Mouse (Mus musculus) kidney, adult 2 months (tissue): ENCODE results near the gene Fkbp5. TPM values are rescaled to one million over a fixed set of nuclear protein-coding genes. Genes with fewer than 3 reads are reported as not detected.

Source experiments
- DNase-seq: peaks from one replicate; pipeline ENCODE4 v3.0.0; 2021
- H3K27ac ChIP-seq: fragments of 200-500 bp; 2 replicates; pipeline ENCODE4 v1.5.1; 2012; ENCODE audit warnings: low read depth, low read length, control low read depth, inconsistent platforms; ENCODE audit not compliant: insufficient read depth
- H3K27me3 ChIP-seq: fragments of 200-500 bp; replicated peaks from 2 replicates; pipeline ENCODE4 v1.6.1; 2012; ENCODE audit warnings: mild to moderate bottlenecking, moderate library complexity, low read length, inconsistent platforms; ENCODE audit not compliant: control insufficient read depth, insufficient read depth
- H3K36me3 ChIP-seq: fragments of 200-500 bp; 2 replicates; pipeline ENCODE4 v1.6.1; 2012; ENCODE audit warnings: mild to moderate bottlenecking, moderate library complexity, low read length, inconsistent platforms; ENCODE audit not compliant: control insufficient read depth, insufficient read depth
- H3K4me1 ChIP-seq: fragments of 200-500 bp; 2 replicates; pipeline ENCODE4 v1.6.1; 2011; ENCODE audit warnings: low read length; ENCODE audit not compliant: control insufficient read depth, insufficient read depth
- H3K4me3 ChIP-seq: fragments of 200-500 bp; 2 replicates; pipeline ENCODE4 v1.5.1; 2011; ENCODE audit warnings: mild to moderate bottlenecking, low read depth, low read length, control low read depth; ENCODE audit not compliant: insufficient read depth
- CTCF ChIP-seq: fragments of 200-500 bp; conservative IDR thresholded peaks from 2 replicates; pipeline ENCODE4 v1.5.1; 2011; ENCODE audit warnings: low read depth, mild to moderate bottlenecking, control low read depth, low read length, moderate library complexity, mixed read lengths; ENCODE audit not compliant: insufficient read depth, insufficient read length
- POLR2A ChIP-seq: fragments of 200-500 bp; IDR thresholded peaks from one replicate; pipeline ENCODE4 v1.6.1; 2011; ENCODE audit warnings: low read depth, low read length, control low read depth
- WGBS: fragments of 180-500 bp; shearing (Covaris S2); methylation state at CpG from one replicate; pipeline ENCODE4 v1.1.7; 2018; 5-methylcytosine and 5-hydroxymethylcytosine counted together
- polyA plus RNA-seq: library from polyadenylated mRNA; depleted of rRNA; stranded (reverse); fragments of >200 nt; gene quantifications from 2 replicates; pipeline ENCODE4 v1.2.3, GENCODE M21; 2012

Gene Fkbp5
- polyA plus RNA-seq, 1 experiment, result 13.4 TPM

- DNase-seq, result peak; percentile 40
- Histone ChIP-seq H3K27me3 (no peaks in the 10 kb centered on the region), H3K4me3 (no peak overlapping the region), H3K4me1 (no peaks in the 10 kb centered on the region), H3K27ac (no peak overlapping the region), H3K36me3 (no peaks in the 10 kb centered on the region)
- WGBS, result 23% methylated on average over 10 of the region's 10 CpGs
- TF ChIP-seq CTCF (peak; percentile 83), POLR2A (no peak)
These were observed 143.5 kb downstream of the Fkbp5 start for GRCm38 (mm10) chr17:28373821-28374220.

- no peak for DNase-seq
- WGBS, result 82% methylated on average over 1 of the region's 1 CpGs
- Histone ChIP-seq H3K4me1 (no peaks in the 10 kb centered on the region), H3K27me3 (no peaks in the 10 kb centered on the region), H3K27ac (no peak overlapping the region), H3K4me3 (no peak overlapping the region), H3K36me3 (no peaks in the 10 kb centered on the region)
- TF ChIP-seq CTCF (no peak), POLR2A (no peak)
These were observed 145.4 kb downstream of the Fkbp5 start for GRCm38 (mm10) chr17:28371941-28372340.

- Histone ChIP-seq H3K36me3 (no peaks in the 10 kb centered on the region), H3K27ac (no peak overlapping the region), H3K27me3 (no peaks in the 10 kb centered on the region), H3K4me1 (no peaks in the 10 kb centered on the region), H3K4me3 (no peak overlapping the region)
- TF ChIP-seq CTCF, result no peak
- no peak for TF ChIP-seq POLR2A
- no peak for DNase-seq
- WGBS, result 87% methylated on average over 2 of the region's 2 CpGs
These were observed 146.0 kb downstream of the Fkbp5 start for GRCm38 (mm10) chr17:28371286-28371685.

GRCm38 (mm10) chr17:28369056-28369455 lies 148.3 kb downstream of the Fkbp5 start:
- Histone ChIP-seq H3K27ac (no peak overlapping the region), H3K27me3 (no peaks in the 10 kb centered on the region; the same call in 1 of the 2 replicates), H3K4me3 (no peak overlapping the region), H3K4me1 (no peaks in the 10 kb centered on the region), H3K36me3 (no peaks in the 10 kb centered on the region)
- DNase-seq, result no peak
- WGBS, result 67% methylated on average over 5 of the region's 5 CpGs
- TF ChIP-seq CTCF (no peak), POLR2A (no peak)

- Histone ChIP-seq H3K36me3 (no peaks in the 10 kb centered on the region), H3K4me1 (no peaks in the 10 kb centered on the region), H3K27me3 (no peaks in the 10 kb centered on the region; the same call in 1 of the 2 replicates), H3K4me3 (no peak overlapping the region), H3K27ac (no peak overlapping the region)
- peak; percentile 86 for DNase-seq
- 6% methylated on average over 13 of the region's 13 CpGs for WGBS
- TF ChIP-seq POLR2A (no peak), CTCF (peak; percentile 87)
These were observed 148.9 kb downstream of the Fkbp5 start for GRCm38 (mm10) chr17:28368449-28368848.

GRCm38 (mm10) chr17:28365122-28365521 lies 152.2 kb downstream of the Fkbp5 start, which contains the start of gene Tulp1:
Tulp1 (minus strand) TSS chr17:28365222.
- no peaks in the 10 kb centered on the region for H3K36me3 ChIP-seq
- H3K4me1 ChIP-seq, result no peaks in the 10 kb centered on the region
- TF ChIP-seq POLR2A (no peak), CTCF (no peak)
- H3K27ac ChIP-seq, result no peak within 1 kb of the TSS
- no peaks in the 10 kb centered on the region; the same call in 1 of the 2 replicates for H3K27me3 ChIP-seq
- 81% methylated on average over 8 of the region's 8 CpGs for WGBS
- H3K4me3 ChIP-seq, result no peak within 1 kb of the TSS
- no peak for DNase-seq

- Histone ChIP-seq H3K36me3 (no peaks in the 10 kb centered on the region), H3K4me1 (no peaks in the 10 kb centered on the region), H3K4me3 (no peak overlapping the region), H3K27me3 (no peaks in the 10 kb centered on the region; the same call in 1 of the 2 replicates), H3K27ac (no peak overlapping the region)
- TF ChIP-seq POLR2A, result no peak
- no peak for TF ChIP-seq CTCF
- DNase-seq, result no peak
- 54% methylated on average over 6 of the region's 6 CpGs for WGBS
These were observed 153.8 kb downstream of the Fkbp5 start for GRCm38 (mm10) chr17:28363507-28363906.
